Mouse (Mus musculus): ENCODE results near the gene Pecam1.
A peak's percentile ranks its signal among the peaks of the same experiment; 100 is the strongest.
"Not testable (repeated sequence)": the region's sequence is repeated elsewhere in the genome, so short reads cannot be mapped to it uniquely, and the experiment has no call there.

Gene Pecam1

DNA sequence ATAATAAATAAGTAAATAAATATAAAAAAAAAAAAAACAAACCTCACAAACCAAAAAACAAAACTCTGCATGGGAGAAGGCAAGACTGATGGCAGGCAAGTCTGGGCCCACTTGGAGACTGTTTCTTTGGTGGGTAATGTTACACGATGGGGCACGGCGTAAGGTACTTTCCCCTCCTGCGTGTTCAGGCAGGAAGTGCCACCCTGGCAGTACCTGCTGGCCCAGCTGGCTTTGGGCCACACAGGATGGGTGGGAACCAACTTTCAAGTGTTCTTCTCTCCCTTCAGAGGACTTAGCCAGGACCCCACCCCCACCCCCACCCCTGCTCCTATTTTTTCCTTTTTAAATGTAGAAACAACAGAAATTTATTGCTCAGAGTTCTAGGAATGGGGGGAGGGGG lies 85.1 kb downstream of the Pecam1 start:
- DNase-seq, result no peak

DNA sequence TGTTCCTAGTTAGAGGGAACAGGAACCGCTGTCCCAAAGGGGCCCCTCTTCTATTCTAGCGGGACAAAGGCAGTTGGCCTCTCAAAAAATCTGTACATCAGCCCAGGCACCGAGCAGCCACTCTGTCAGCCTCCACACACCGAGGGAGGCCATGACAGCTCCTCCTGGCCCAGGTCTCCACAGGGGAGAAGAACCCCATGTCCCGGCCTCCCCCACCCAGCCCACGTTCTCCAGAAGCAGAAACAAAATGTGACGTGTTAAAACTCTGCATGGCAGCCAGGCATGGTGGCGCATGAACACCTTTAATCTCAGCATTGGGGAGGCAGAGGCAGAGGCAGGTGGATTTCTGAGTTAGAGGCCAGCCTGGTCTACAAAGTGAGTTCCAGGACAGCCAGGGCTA lies 85.7 kb downstream of the Pecam1 start:
- DNase-seq, result no peak

DNA sequence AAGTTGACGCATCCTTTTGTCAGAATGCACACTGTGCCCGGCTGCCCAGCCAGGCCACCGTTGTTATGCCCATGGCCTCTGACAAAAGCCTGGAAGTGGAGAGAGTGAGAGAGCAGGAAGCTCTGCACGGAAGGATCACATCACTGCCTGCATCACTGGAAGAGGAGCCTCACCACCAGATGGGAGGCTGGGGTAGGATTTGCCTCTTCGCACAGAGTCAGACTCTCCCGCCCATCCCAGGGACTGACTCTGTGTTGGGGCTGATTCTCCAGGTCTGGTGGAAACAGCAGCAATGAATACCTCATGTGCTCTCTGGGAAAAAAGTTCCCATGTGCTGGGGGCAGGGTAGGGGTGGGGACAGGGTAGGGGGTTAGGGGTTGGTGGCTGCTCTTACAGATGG lies 86.6 kb downstream of the Pecam1 start:
- no peak for DNase-seq

DNA sequence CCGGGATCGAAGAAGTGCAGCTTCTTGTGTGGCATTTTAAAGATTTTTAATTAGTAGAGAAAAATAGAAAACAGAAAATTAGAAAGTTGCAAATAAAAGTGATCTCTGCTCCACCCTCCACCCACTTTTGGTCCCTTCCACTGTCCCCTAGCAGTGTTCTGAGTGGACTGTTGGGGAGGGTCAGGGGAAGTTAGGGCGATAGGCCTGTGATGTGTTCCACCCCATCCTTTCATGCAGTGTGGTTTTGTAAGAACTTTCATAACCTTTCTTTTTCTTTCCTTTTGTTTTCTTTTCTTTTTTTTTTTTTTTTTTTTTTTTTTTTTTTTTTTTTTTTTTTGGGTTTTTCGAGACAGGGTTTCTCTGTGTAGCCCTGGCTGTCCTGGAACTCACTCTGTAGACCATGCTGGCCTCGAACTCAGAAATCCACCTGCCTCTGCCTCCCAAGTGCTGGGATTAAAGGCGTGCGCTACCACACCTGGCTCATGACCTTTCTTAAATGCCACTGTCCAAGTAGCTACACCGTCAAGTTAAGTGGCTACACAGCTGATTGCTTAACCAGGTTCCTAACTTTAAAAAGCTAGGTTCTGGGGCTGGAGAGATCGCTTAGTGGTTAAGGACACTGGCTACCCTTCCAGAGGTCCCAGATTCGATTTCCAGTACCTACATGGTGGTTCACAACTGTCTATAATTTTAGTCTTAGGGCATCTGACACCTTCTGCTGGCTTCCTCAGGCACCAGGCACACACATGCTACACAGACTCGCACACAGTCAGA lies 87.6 kb downstream of the Pecam1 start:
- no peak for DNase-seq

DNA sequence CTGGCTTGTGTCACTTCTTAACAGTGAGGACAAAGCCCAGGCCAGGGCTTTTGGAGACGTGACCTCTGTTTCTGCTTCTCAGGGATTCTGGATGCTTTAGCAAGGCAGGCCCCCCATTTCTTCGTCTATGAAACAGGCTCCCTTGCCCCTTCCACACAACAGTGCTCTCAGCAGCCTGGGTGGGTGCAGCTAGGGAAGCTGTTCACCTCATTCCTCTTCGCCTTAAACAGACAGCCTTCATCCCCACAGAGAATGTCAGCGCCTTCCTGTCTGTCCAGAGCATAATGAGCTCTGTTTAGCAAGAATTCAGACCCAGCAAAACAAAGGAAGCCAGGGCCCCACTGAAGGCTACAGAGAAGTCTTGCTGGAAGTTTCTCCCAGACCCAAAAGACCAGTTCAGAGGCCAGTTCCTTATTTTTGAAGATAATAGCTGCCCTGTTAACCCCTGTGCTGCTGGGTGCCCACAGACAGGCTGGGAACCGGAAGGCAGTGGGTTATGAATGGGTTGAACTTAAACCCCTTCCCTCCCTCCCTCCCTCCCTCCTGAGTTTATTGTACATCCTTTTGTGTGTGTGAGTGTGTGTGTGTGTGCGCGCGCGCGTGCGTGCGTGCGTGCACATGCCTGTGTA lies 89.9 kb downstream of the Pecam1 start:
- peak; percentile 32 for DNase-seq

DNA sequence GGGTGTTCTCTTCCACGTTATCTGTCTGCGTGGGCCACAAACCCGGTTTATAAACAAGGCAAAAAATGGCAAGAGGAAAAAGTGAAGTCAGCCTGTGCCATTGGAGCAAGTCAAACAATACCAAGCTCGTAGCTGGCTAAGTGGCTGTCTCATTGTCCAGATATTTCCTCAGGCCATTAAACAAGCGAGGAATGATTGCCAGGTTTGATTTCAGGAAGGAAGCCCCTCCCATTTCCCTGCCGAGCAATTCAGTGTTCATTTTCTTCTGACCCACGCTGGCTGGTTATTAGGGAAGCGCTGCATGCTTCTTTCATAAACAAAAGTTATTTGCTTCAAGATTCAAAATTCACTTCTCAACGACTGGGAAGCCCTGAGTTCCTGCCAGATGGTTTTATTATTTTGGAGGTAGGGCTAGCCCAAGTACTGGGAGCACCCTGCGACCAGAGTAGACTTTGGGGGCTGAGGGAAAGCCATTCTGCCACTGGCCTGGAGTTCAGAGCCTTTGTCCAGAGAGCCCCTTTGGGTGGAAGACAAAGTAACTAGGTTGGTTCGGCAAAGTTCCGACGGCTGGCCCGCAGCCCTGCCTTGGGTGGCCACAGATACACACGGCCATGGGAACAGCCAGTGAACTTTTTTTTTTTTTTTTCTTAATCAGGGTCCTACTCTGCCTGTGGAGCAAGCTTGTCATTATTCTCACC lies 90.7 kb downstream of the Pecam1 start:
- DNase-seq, result peak; percentile 81

DNA sequence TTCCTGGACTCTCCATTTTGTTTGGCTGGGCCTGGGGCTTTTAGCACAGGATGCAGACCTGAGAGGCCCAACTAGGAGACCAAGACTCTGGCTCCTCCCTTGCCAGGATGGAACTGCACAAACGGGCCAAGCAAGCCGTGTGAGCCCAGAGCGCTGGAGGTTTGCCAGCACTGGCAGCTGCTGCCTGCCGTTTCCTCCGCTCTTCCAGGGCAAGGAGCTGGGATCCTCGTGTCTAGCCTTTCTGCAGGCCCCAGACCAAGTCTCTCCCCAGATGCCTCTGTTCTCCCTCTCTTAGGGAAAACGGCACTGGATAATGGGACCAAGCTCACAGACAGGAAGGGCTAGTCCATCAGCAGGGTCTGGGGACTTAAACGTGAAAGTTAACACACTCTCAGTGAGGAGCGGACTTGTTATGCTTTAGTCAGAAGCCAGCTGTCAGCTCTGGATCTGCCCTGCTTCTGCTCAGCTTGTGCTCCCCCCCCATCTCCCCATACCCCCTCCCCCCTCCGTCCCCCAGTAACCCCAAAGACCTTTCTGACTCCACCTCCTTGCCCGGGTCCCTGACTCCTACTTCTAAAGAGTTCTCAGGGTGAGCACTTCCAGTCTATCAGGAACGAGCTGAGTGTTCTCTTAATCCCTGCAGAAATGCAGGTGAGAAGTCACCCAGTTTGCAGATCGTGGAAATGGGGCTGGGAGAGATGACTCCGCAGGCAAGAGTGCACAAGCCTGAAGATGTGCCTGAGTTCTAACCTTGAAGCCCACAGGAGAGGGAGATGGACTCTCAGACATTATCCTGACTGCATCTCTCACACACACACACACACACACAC lies 92.2 kb downstream of the Pecam1 start:
- peak; percentile 64 for DNase-seq

DNA sequence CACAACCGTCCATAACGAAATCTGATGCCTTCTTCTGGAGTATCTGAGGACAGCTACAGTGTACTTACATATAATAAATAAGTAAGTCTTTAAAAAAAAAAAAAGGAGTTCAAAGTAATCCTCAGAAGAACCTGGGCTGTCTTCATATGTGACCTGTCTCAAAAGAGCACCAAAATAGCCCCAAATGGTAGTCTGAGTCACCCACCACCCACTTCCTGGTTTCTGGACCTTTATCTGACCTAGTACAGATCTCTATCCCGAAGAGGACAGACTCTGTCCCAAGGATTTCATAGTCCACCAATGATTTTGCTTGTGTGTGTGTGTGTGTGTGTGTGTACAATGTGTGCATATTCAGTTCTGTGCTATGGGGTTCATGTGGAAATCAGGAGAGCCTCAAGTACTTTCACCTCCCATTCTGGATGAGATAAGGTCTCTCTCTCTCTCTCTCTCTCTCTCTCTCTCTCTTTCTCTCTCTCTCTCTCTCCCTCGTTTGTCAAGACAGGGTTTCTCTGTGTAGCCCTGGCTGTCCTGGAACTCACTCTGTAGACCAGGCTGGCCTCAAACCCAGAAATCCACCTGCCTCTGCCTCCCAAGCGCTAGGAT lies 93.4 kb downstream of the Pecam1 start:
- not testable (repeated sequence) for DNase-seq

DNA sequence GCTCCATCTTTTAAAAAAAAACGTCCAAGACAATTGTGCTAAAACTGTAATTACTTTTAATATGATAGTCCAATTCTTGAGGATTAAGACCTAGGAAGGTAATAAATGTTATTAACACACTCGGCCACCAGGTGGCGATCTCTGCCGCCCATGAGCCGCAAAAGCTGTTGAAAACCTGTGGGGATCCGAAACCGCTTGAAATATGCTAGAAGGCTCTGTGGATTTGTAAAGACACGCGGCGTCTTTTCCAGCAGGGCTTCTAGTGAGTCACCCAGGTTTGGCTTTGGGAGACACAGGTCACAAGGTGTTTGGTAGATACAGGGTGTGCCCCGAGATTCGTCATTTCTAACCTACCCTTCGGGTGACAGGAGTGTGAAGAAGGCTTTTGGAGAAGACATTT lies 102.1 kb downstream of the Pecam1 start:
- DNase-seq, result peak; percentile 74

DNA sequence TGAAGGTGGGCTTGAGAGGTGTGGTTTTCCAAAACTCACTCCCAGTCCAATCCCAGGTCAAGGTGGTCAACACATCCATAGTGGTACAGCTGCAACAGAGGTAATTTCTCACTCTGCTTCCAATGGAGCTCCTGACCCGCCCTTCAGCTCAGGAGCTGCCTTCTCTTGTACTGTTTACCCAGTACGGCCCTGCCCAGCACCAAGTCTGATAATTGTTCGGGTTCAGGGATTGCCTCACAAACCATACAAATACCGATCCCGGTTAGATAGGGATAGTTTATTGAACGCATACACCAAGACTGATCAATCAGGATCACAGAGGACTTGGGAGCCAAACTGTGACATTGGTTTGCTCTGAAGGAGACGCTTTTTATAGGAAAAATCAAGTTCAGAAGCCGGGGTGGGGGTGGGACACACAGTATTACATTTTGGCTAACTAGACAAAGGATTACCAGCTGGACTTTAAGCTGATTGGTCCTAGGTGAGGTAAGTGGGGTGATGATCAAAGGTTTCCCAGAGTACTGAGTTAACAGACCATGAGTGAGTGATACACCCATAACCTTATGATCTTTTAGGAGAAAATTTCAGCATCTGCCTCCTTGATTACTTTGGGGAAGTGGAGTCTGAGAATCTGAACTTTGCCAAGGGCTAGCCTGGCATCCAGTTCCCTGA lies 107.3 kb downstream of the Pecam1 start:
- DNase-seq, result no peak

DNA sequence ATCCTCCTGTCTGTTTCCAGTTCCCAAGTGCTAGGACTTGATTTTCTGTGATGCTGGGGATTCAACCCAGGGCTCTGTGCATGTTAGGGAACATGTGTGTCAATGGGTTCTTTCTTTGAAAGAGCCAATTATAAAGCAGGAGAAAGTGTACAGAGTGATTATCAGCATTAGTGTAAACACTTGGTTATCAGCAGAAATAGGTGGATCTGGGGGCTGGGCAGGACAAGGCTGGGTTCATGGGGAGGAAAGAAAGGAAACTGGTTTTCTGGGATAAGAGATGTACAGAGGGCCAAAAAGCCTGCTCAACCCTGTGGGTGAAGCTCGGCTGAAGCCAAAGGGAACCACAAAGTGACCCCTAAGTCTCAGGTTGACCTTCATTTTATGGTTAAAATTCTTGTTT lies 108.8 kb downstream of the Pecam1 start:
- no peak for DNase-seq

DNA sequence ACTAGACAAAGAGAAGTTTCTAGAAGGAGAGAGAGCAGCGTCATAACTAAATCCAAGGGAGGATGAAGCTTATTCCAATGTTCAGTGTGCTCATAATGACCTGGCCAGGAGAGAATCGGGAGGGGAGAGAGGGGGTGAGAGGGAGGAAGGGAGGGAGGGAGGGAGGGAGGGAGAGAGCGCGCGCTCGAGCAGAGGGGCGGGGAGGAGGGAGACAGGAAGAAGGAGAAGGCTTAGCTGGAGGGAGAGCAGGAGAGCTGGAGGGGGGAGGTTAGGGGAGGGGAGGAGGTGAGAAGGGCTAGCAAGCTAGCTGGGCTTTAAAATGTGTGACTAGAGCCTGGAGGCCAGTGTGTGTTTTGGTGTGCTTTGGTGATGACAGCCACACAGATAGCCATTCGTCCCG lies 110.4 kb downstream of the Pecam1 start:
- no peak for DNase-seq

DNA sequence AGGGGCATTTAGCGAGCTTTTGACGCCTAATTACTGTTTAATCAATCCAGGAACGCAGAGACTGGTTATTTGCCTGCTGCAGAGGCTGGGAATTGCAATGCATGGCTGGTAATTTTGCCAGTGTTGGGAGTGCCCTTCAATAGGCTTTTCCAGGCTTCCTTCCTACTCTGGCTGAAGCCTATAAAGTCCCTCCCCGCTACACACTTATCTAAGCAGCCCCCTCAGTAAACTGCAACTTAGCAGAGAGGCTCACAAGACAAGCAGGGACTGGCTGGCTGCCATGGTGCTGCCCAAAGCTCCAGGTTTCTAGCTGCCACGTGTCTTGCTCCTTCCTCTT lies 111.1 kb downstream of the Pecam1 start:
- no peak for DNase-seq

DNA sequence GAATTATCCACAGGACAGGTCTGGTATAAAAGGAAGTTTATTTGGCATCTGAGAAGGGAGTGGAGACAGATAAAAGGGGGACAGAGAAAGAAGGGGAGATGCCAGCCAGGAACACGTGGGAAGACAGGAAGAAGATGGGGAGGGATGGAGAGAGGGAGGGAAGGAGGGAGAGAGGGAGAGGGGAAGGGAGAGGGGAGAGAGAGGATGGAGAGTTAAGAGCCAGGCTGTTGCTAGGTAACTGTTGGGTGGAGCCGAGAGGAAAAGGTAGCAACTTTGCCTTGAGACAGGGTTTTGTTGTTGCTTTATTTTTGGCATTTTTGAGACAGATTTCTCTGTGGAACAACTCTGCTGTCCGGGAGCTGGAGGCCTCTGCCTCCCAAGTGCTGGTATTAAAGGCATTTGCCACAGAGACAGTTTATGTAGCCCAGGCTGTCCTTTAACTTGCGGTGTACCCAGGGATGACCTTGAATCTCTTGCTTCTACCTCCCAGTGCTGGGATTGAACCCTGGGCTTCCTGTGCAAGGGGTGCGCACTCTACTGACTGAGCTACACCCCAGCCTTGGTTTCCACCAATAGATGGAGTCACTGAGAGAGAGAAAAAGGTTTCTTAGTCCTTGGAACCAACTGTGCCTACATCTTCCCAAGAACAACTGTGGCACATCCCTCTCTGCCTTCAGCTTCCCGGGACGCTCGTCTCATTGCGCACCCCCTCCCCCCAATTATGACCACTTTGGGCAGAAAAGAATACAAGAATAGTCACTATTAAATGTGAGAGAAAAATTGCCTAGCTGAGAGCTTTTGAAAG lies 111.7 kb downstream of the Pecam1 start:
- DNase-seq, result no peak

DNA sequence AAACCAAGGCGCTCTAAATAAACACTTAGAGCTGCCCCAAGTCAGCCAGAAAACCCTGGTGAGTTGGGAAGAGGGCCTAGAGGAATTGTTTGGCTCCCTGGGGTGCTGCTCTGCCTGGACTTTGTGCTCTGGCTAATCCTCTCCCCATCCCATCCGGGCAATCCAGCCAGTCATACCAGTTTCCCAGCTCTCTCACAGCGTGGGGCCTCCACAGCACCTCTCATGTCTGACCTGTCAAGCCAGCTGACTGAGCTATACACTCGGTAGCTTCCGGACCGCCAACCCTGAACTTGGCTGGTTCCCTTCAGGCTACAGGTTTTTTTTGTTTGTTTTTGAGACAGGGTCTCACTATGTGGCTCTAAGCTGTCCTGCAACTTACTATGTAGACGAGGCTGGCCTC lies 112.7 kb downstream of the Pecam1 start:
- DNase-seq, result no peak

DNA sequence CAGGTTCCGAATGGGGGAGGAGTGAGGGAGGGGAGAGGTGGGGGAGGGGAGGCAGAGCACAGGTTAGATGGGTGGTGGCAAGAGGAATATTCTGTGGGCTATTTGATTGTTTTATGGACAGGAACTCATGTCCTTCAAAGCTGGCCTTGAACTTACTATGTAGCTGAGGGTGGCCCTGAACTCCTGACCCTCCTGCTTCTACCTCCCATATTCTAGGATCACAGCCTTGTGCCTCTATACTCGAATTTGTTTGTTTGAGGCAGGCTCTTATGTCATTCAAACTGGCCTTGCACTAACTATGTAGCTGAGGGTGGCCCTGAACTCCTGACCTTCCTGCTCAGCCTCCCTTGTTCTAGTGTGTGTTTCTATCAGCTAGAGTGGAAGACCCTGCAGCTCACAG lies 114.5 kb downstream of the Pecam1 start:
- DNase-seq, result no peak

DNA sequence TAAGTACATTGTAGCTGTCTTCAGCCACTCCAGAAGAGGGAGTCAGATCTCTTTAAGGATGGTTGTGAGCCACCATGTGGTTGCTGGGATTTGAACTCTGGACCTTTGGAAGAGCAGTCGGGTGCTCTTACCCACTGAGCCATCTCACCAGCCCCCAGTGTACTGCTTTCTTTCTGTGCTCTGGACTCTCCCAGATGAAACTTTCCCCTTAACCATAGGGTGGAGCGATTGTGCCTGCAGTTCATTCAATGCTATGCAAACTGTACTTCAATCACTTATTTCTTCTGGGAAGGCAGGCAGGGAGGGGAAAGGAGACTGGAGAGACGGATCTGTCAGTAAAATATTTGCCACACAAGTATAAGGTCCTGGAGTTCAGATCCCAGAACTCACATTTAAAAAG lies 116.3 kb downstream of the Pecam1 start:
- not testable (repeated sequence) for DNase-seq

DNA sequence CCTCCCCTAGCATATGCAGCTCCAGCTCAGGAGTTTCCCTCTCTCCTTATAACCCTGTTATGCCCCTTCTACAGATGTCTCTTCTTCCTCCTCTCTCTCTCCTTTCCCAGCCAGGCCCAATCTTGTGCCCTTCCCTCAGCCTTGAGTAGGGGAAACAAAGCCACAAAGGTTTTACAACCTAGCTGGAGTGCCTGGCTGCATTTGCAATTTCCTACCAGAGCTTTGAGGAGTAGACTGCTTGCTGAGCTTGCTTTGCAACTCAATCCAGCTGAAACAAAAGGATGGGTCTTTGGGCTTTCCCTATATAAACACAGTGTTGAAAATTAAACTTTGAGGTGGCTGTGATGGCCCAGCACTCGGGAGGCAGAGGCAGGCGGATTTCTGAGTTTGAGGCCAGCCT lies 117.0 kb downstream of the Pecam1 start:
- DNase-seq, result no peak

DNA sequence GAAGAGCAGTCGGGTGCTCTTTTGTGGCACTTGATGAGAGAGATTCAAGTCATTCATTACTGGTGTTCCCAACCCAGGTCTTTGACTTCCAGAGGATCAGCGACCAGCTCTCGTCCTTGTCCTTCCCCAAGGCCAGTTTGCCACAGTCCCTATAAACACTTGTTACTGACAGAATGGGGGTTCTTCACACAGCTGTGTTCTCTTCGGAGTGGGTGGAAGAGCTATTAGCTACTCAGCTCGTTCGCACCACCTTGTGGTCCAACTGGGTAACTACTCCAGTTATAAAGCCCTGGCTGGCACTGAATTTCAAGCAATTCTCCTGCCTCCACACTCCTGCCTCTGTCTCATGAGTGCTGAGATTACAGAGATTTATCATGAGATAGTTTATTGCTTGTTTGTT lies 122.7 kb downstream of the Pecam1 start:
- peak; percentile 68 for DNase-seq

DNA sequence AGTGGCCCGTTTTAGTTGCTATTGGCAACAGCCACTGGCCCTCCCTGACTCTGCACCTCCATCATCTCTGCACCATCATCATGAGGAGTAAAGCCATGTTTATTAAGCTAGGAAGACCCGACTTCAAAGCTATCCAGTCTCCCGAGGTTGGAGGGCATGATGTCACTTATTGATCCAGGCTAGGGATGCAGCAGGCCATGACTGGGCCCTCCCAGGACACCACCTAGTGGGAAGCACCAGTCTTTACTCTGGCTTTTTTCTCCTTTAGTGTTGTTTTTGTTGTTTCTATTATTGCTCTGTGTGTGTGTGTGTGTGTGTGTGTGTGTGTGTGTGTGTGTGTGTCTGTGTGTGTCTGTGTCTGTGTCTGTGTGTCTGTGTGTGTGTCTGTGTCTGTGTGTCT lies 124.9 kb downstream of the Pecam1 start:
- DNase-seq, result no peak

DNA sequence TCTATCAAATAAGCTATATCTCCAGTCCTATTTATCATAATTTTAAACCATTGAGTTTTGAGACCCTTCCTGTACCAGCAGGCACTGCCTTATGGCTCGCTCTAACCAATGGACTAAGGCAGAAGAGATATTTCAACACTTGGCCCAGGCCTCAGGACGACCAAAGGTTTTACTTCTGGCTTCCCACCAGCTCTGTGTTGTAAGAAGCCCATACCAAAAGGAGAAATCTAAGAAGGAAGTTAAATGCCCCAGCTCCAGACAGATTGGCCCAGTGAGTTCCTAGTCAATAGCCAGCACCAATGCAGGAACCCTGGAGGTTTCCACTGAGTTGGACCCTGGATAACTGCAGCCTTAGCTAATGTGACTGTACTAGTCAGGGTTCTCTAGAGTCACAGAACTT lies 126.8 kb downstream of the Pecam1 start:
- no peak for DNase-seq

DNA sequence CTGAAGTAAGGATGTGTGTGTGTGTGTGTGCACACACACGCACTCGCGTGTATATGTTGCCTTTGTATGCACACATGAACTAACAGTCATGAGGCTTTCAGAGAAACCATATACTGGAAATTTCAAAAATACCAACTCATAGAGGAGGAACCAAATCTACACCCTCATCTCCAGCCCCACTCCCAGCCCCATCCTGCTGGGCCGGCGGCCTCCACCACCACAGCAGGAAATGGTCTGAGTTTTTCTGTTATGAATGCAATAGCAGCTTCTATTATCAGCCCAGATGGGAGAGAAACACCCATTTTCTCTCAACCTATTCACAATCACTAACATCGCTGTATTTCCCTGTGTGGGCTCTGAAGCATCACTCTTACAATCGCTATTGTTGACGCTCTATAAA lies 128.4 kb downstream of the Pecam1 start:
- no peak for DNase-seq
